ENCODE assay signal across 24 mouse cellular contexts in the genomic region with DNA sequence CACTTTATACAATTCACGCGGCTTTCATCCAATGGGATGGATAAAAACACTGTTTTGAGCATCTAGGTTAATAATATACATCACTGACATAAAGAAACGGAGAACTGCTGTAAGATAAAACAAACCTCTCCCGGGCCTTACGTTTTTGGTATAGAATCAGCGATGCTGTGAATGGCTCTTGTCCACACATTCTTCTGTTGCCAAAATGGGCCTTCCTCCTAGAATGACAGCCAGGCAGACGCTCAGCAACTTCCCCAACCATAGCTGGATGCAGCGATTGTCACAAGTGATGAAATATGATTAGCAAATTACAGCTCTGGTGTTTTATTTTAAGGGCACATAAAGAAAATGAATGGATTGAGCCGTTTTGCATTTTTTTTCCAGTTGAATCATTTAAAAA.
DNase-seq lines count a peak whose midpoint lies in the region; ATAC-seq and TF ChIP-seq lines count a peak whose summit lies in the region.
"Had no signal": no experiment of that assay in that cellular context is flagged by ENCODE, and none has a peak within 500 bp of the region (broad histone marks: within the 10 kb centered on the region; RNA-seq: fewer than 3 reads in every experiment).

No protein-coding gene starts in this region.

- no peak overlapping the region for H3K4me3 ChIP-seq in forebrain, embryonic 13.5 days
- no peak overlapping the region for H3K4me3 ChIP-seq in forebrain, embryonic 12.5 days (replicated peaks)
- H3K4me3 ChIP-seq in hindbrain, postnatal 0 days (ENCODE audit: low read length) = no peak overlapping the region
- no peak overlapping the region for H3K4me3 ChIP-seq in hindbrain, embryonic 11.5 days (ENCODE audit: low read depth, low read length)
- no peak overlapping the region for H3K4me3 ChIP-seq in lung, embryonic 14.5 days (ENCODE audit: low read depth, low read length)
- no peak overlapping the region for H3K4me3 ChIP-seq in lung, postnatal 0 days (ENCODE audit: low read depth, low read length)
- H3K4me3 ChIP-seq in limb, embryonic 15.5 days = no peak overlapping the region
- H3K4me3 ChIP-seq: intestine, embryonic 15.5 days; liver, embryonic 12.5 days; lung, embryonic 15.5 days; midbrain, embryonic 13.5 days; neural tube, embryonic 15.5 days; stomach, embryonic 15.5 days had no signal

- no peak overlapping the region for H3K9ac ChIP-seq in forebrain, embryonic 13.5 days
- no peak overlapping the region for H3K9ac ChIP-seq in forebrain, embryonic 12.5 days
- H3K9ac ChIP-seq in hindbrain, postnatal 0 days (replicated peaks; ENCODE audit: low read length) = no peak overlapping the region; the same call in 1 of the 2 replicates
- H3K9ac ChIP-seq in hindbrain, embryonic 11.5 days (ENCODE audit: low read depth, low read length) = no peak overlapping the region
- H3K9ac ChIP-seq in lung, embryonic 14.5 days = no peak overlapping the region
- H3K9ac ChIP-seq in lung, postnatal 0 days (replicated peaks; ENCODE audit: low read depth) = no peak overlapping the region
- no peak overlapping the region for H3K9ac ChIP-seq in limb, embryonic 15.5 days
- H3K9ac ChIP-seq: hindbrain, embryonic 14.5 days; intestine, embryonic 15.5 days; liver, embryonic 12.5 days; lung, embryonic 15.5 days; midbrain, embryonic 13.5 days; neural tube, embryonic 15.5 days; stomach, embryonic 15.5 days had no signal

- no peak for ATAC-seq in forebrain, embryonic 13.5 days
- ATAC-seq in forebrain, embryonic 12.5 days (ENCODE audit: low FRiP score) = no peak
- ATAC-seq in hindbrain, postnatal 0 days = no peak
- no peak for ATAC-seq in hindbrain, embryonic 11.5 days (ENCODE audit: low FRiP score)
- no peak for ATAC-seq in lung, embryonic 14.5 days (ENCODE audit: insufficient read depth)
- no peak for ATAC-seq in lung, postnatal 0 days
- no peak for ATAC-seq in limb, embryonic 15.5 days (ENCODE audit: insufficient number of reproducible peaks, low FRiP score, low TSS enrichment, low read depth)
- ATAC-seq: activated CD4-positive, CD25-positive, alpha-beta regulatory T cell, adult 4 months; intestine, embryonic 15.5 days; liver, embryonic 12.5 days; midbrain, embryonic 13.5 days had no signal

- no peaks in the 10 kb centered on the region for H3K36me3 ChIP-seq in forebrain, embryonic 13.5 days (ENCODE audit: poor library complexity, severe bottlenecking)
- H3K36me3 ChIP-seq in forebrain, embryonic 12.5 days (replicated peaks) = no peaks in the 10 kb centered on the region
- H3K36me3 ChIP-seq in hindbrain, postnatal 0 days (ENCODE audit: insufficient read depth, low read length) = no peaks in the 10 kb centered on the region
- H3K36me3 ChIP-seq in hindbrain, embryonic 11.5 days (ENCODE audit: control insufficient read depth, insufficient read depth, low read length) = no peaks in the 10 kb centered on the region
- no peaks in the 10 kb centered on the region for H3K36me3 ChIP-seq in lung, embryonic 14.5 days (ENCODE audit: insufficient read depth)
- no peaks in the 10 kb centered on the region for H3K36me3 ChIP-seq in lung, postnatal 0 days (ENCODE audit: insufficient read depth, low read length)
- no peaks in the 10 kb centered on the region for H3K36me3 ChIP-seq in limb, embryonic 15.5 days
- H3K36me3 ChIP-seq: G1E; intestine, embryonic 15.5 days; liver, embryonic 12.5 days; lung, embryonic 15.5 days; midbrain, embryonic 13.5 days; neural tube, embryonic 15.5 days; stomach, embryonic 15.5 days had no signal

- DNase-seq in hindbrain, postnatal 0 days (ENCODE audit: low spot score) = peak; percentile 19
- DNase-seq in hindbrain, embryonic 11.5 days (ENCODE audit: low spot score) = no peak
- DNase-seq in lung, embryonic 14.5 days = peak; percentile 53
- no peak for DNase-seq in lung, postnatal 0 days (ENCODE audit: low spot score)
- DNase-seq in ovary, postnatal 36 days (ENCODE audit: low spot score) = no peak
- DNase-seq: adrenal gland, postnatal 10 days; cerebellum, adult 11-12 months; cerebellum, postnatal 36 days; gastrocnemius, postnatal 25 days; kidney, adult 9 months; thymus, adult 18-20 months; thymus, postnatal 4 days had no signal

- peaks cover 16% of the 10 kb centered on the region for H3K4me1 ChIP-seq in forebrain, embryonic 13.5 days
- H3K4me1 ChIP-seq in forebrain, embryonic 12.5 days = no peaks in the 10 kb centered on the region; the same call in none of the 2 replicates
- peaks cover 9% of the 10 kb centered on the region; the same call in 1 of the 2 replicates for H3K4me1 ChIP-seq in hindbrain, postnatal 0 days (ENCODE audit: insufficient read depth, low read length)
- no peaks in the 10 kb centered on the region for H3K4me1 ChIP-seq in hindbrain, embryonic 11.5 days (replicated peaks; ENCODE audit: control insufficient read depth, insufficient read depth, low read length)
- peaks cover 3% of the 10 kb centered on the region; the same call in 1 of the 2 replicates for H3K4me1 ChIP-seq in lung, embryonic 14.5 days (ENCODE audit: insufficient read depth)
- H3K4me1 ChIP-seq in lung, postnatal 0 days (ENCODE audit: insufficient read depth, low read depth, low read length) = no peaks in the 10 kb centered on the region
- H3K4me1 ChIP-seq in limb, embryonic 15.5 days = peaks cover 21% of the 10 kb centered on the region
- H3K4me1 ChIP-seq: liver, embryonic 12.5 days; midbrain, embryonic 13.5 days; stomach, embryonic 15.5 days had no signal

- no peak overlapping the region for H3K4me2 ChIP-seq in forebrain, embryonic 13.5 days
- no peak overlapping the region for H3K4me2 ChIP-seq in forebrain, embryonic 12.5 days
- no peak overlapping the region for H3K4me2 ChIP-seq in hindbrain, postnatal 0 days (ENCODE audit: low read depth, low read length)
- H3K4me2 ChIP-seq in hindbrain, embryonic 11.5 days (replicated peaks; ENCODE audit: low read depth, low read length) = no peak overlapping the region
- no peak overlapping the region; the same call in 1 of the 2 replicates for H3K4me2 ChIP-seq in lung, embryonic 14.5 days
- H3K4me2 ChIP-seq in lung, postnatal 0 days (replicated peaks; ENCODE audit: low read depth, low read length) = no peak overlapping the region
- H3K4me2 ChIP-seq in limb, embryonic 15.5 days = no peak overlapping the region
- H3K4me2 ChIP-seq: hindbrain, embryonic 14.5 days; intestine, embryonic 15.5 days; liver, embryonic 12.5 days; lung, embryonic 15.5 days; midbrain, embryonic 13.5 days; neural tube, embryonic 15.5 days; stomach, embryonic 15.5 days had no signal

- TF ChIP-seq EP300 in lung, postnatal 0 days (IDR thresholded peaks at IDR 0.05) = no peak

- H3K9me3 ChIP-seq in forebrain, embryonic 13.5 days (replicated peaks) = no peaks in the 10 kb centered on the region
- no peaks in the 10 kb centered on the region for H3K9me3 ChIP-seq in forebrain, embryonic 12.5 days
- H3K9me3 ChIP-seq in hindbrain, postnatal 0 days (ENCODE audit: low read length) = no peaks in the 10 kb centered on the region
- H3K9me3 ChIP-seq in hindbrain, embryonic 11.5 days (ENCODE audit: control insufficient read depth, low read length) = no peaks in the 10 kb centered on the region
- no peaks in the 10 kb centered on the region for H3K9me3 ChIP-seq in lung, embryonic 14.5 days (ENCODE audit: low read depth, low read length)
- H3K9me3 ChIP-seq in lung, postnatal 0 days (ENCODE audit: low read length) = no peaks in the 10 kb centered on the region
- no peaks in the 10 kb centered on the region for H3K9me3 ChIP-seq in limb, embryonic 15.5 days
- H3K9me3 ChIP-seq: G1E; intestine, embryonic 15.5 days; liver, embryonic 12.5 days; lung, embryonic 15.5 days; midbrain, embryonic 13.5 days; neural tube, embryonic 15.5 days; stomach, embryonic 15.5 days had no signal

- WGBS in forebrain, embryonic 13.5 days = 64% methylated on average over 9 of the region's 9 CpGs
- 78% methylated on average over 9 of the region's 9 CpGs for WGBS in forebrain, embryonic 12.5 days
- 46% methylated on average over 9 of the region's 9 CpGs for WGBS in hindbrain, postnatal 0 days
- WGBS in hindbrain, embryonic 11.5 days = 85% methylated on average over 9 of the region's 9 CpGs
- 46% methylated on average over 9 of the region's 9 CpGs for whole genome bisulfite sequencing in lung, embryonic 14.5 days
- WGBS in lung, postnatal 0 days = 63% methylated on average over 9 of the region's 9 CpGs
- 58% methylated on average over 9 of the region's 9 CpGs for WGBS in limb, embryonic 15.5 days

- no peak for TF ChIP-seq CTCF in hindbrain, postnatal 0 days (IDR thresholded peaks at IDR 0.05; ENCODE audit: low read depth)
- TF ChIP-seq CTCF in lung, embryonic 14.5 days (IDR thresholded peaks at IDR 0.05; ENCODE audit: low read depth) = no peak
- TF ChIP-seq CTCF in lung, postnatal 0 days (IDR thresholded peaks at IDR 0.05) = no peak

- no peaks in the 10 kb centered on the region for H3K27me3 ChIP-seq in forebrain, embryonic 13.5 days
- no peaks in the 10 kb centered on the region for H3K27me3 ChIP-seq in forebrain, embryonic 12.5 days
- no peaks in the 10 kb centered on the region for H3K27me3 ChIP-seq in hindbrain, postnatal 0 days (ENCODE audit: insufficient read depth, low read length)
- H3K27me3 ChIP-seq in hindbrain, embryonic 11.5 days (ENCODE audit: control insufficient read depth, insufficient read depth, low read length) = no peaks in the 10 kb centered on the region
- no peaks in the 10 kb centered on the region for H3K27me3 ChIP-seq in lung, embryonic 14.5 days (ENCODE audit: insufficient read depth, low read length)
- no peaks in the 10 kb centered on the region for H3K27me3 ChIP-seq in lung, postnatal 0 days (replicated peaks; ENCODE audit: insufficient read depth, low read length)
- no peaks in the 10 kb centered on the region for H3K27me3 ChIP-seq in limb, embryonic 15.5 days
- H3K27me3 ChIP-seq: intestine, embryonic 15.5 days; liver, embryonic 12.5 days; lung, embryonic 15.5 days; midbrain, embryonic 13.5 days; neural tube, embryonic 15.5 days; stomach, embryonic 15.5 days had no signal

- H3K27ac ChIP-seq in forebrain, embryonic 13.5 days = 0 out of 2 replicates have a peak overlapping the region, but pooled peaks have one; percentile 8
- no peak overlapping the region for H3K27ac ChIP-seq in forebrain, embryonic 12.5 days
- no peak overlapping the region for H3K27ac ChIP-seq in hindbrain, postnatal 0 days
- H3K27ac ChIP-seq in hindbrain, embryonic 11.5 days (ENCODE audit: low read depth, low read length) = no peak overlapping the region
- H3K27ac ChIP-seq in lung, embryonic 14.5 days (ENCODE audit: low read depth) = peak overlapping the region; percentile 51
- H3K27ac ChIP-seq in lung, postnatal 0 days (ENCODE audit: low read length) = no peak overlapping the region
- peak overlapping the region; percentile 69; the same call in 1 of the 2 replicates for H3K27ac ChIP-seq in limb, embryonic 15.5 days
- H3K27ac ChIP-seq: liver, embryonic 12.5 days; midbrain, embryonic 13.5 days; stomach, embryonic 15.5 days had no signal

Comparison
In these comparisons a context has a peak if more than half of its experiments do, and no peak if none do; other contexts are left out.
1. H3K27ac ChIP-seq: peak in forebrain, embryonic 13.5 days (single experiment), lung, embryonic 14.5 days (single experiment) and limb, embryonic 15.5 days (single experiment); none in forebrain, embryonic 12.5 days (single experiment), hindbrain, postnatal 0 days (single experiment), hindbrain, embryonic 11.5 days (single experiment) and lung, postnatal 0 days (single experiment).
2. DNase-seq: peak in hindbrain, postnatal 0 days (single experiment) and lung, embryonic 14.5 days (single experiment); none in hindbrain, embryonic 11.5 days (single experiment), lung, postnatal 0 days (single experiment) and ovary, postnatal 36 days (single experiment).